Mouse (Mus musculus) brain, embryonic 18.5 days (tissue): ENCODE data around the gene Fabp3.

Experiments
- DNase-seq: peaks from one replicate; pipeline ENCODE4 v3.0.0-alpha.2; 2012; ENCODE audit warnings: low read depth, low spot score

The Fabp3 gene

GRCm38 (mm10) chr4:130294513-130294912 lies 13.9 kb upstream of the Fabp3 start:
- no peak for DNase-seq

DNA sequence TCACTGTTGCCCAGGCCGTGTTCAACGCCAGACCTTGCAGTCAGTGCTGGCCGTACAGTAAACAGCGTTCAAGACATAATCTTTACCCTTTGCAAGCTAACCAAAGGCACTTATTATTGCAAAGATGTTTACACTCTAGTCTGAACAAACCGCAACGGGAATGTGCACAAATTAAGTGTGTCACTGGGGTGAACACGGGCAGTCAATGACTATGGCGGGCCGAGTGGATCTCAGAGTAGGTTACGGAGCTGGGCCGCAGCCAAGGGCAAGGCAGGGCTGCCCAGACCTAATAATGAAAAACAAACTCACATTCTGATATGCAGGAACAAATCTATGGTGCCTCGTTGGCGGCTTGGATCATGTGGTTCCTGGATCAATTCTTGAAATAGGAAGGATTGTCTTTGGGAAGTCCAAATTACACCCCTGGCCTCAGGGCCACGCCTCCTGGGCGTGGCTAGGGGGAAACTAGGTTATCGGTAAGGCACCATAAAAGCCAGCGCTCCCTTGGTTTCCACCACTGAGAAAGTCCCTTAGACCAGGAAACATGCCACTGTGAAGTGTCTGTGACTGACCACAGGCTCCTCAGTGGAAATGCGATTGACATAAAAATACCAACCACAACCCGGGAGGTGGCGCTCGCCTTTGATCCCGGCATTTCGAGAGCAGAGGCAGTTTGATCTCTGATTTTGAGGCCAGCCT lies 13.2 kb upstream of the Fabp3 start:
- DNase-seq, result no peak

- no peak for DNase-seq
These were observed 12.0 kb upstream of the Fabp3 start for GRCm38 (mm10) chr4:130296243-130296965.

DNA sequence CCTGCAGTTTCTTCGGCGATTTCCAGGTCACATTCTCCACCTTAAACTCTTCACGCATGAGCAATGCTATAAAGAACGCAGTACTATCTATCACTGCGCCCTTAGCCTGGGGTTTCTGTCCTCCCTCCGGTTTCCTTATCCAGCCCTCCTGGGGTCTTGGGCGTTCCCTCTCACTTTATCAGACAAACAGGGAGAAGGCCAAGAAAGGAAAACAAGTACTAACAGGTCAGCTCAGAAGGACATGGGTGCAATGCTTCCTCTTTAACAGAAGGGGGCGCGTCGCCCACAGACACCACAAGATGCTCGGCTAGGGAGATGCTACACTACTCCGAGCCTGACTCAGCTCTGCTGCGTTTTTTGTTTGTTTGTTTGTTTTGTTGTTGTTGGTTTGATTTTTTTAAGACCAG lies 11.3 kb upstream of the Fabp3 start:
- DNase-seq, result no peak

GRCm38 (mm10) chr4:130298877-130299628 lies 9.3 kb upstream of the Fabp3 start:
- DNase-seq, result no peak

GRCm38 (mm10) chr4:130299629-130300018 lies 8.8 kb upstream of the Fabp3 start:
- no peak for DNase-seq

DNA sequence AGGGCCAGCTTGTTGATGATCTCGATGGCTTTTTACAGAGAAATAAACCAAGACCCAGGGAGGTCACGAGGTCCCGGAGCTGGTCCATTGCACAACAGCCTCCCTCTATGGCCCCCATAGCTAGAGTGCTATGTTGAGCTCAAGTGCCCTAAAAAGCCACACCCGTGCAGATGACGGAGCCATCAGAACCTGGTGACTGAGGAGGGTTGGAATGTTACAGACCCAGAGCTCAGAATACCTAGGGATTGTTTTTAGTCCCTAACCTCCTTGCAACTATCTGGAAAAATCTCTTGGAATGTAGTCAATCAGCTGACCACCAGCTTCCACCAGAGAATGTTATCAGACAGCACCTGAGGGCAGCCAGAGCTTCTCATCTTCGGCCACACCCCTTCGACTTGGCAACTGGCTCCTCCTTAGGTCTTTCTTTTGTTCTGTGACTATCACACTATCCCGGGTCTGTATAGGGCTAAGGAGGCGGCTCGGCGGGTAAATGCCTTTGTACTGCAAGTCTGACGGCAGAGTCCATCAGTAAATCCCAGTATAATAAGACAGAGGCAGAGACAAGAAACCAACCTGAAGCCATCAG lies 6.0 kb upstream of the Fabp3 start:
- no peak for DNase-seq

DNA sequence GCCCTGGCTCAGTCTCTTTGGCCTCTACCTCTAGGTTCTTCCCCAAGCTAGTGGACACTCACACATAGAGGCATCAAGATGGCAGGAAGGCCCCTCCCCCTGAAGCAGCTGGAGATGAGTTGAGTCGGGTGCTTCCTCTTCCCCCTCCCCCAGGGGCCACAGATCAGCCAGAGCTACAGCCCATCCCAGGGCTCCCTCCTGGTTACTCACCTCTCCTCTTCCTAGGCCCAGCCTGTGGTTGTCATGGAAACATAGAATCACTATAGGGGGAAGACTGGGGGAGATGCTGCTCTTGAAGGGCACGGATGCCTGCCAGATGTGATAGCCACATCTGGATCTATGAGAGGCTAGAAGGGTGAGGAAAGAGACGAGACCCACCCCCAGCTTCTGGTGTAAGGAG lies 3.6 kb upstream of the Fabp3 start:
- DNase-seq, result no peak

DNA sequence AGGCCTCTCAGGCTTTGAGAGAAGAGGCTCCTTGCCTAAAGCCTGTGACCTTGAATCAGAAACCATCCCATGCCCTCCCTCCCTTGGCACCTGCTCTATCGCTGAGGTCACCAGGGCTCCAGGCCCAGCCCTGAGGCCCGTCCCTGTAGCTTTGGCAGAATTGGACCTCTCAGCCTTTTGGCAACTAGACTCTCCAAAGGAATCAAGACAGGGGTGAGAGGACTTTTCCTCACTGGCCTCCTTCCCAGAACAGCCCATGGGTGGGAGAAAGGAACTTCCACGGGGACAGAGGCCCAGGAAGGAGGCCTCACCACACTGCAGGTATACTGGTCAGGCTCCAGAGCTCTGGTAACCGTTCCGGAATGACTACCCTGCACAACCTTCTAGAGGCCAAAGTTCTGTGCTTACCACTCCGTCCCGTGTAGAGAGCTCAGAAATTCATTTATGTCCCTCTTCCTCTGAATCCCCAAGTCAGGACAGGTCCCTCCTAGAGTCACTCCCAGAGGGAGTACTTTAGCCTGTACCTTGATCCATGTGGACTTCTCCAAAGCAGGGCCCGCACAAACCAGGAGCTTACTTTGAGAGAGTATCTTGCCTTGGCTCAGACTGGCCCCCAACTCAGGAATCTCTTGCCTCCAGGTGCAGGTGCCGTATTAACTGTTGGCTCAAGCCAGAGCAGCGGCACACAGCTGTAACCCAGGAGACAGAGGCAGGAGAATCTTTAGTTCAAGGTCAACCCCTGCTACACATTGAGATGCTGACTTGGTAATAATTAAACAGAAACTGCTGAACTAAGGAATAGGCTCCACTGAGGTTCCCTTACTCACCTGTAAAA lies 1.4 kb upstream of the Fabp3 start:
- DNase-seq, result no peak

DNA sequence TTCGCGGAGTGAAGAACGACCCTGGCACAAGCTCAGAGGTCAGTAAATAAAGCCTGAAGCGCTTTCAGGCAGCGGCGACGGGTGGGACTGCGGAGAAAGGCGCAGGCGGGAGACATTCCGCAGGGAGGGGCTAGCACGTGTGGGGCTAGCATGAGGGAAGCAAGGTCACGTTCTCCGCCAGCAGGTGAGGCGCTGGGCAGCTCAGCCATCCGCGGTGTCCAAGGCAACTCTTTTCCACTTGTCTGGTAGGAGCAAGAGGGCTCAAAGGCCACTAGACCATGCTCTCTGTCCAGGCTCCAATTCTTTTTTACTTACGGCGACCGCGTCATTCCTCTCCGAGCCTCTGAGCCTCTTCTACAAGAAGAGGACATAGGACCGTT lies 554 bp upstream of the Fabp3 start:
- no peak for DNase-seq

GRCm38 (mm10) chr4:130309254-130309653 lies 859 bp downstream of the Fabp3 start:
- DNase-seq, result no peak

DNA sequence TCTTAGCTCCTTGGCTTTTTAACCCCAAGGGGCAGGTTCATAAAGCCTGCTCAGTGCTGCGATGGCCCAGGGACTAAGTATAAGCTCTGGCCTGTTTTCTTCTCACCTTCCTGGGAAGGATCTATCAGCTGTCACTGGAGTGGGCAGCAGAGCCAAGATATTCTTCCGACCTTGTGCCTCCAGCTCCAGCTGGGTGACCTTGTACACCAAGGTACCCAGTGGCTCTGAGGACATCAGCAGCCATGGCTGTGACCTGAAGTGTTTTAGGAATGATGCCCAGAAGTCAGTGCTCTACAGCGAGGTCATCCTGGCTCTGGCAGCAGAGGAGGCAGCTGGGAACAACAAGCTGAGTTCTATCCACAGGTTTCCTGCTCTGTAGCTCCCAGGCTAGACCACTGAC lies 4.1 kb downstream of the Fabp3 start:
- DNase-seq, result no peak

DNA sequence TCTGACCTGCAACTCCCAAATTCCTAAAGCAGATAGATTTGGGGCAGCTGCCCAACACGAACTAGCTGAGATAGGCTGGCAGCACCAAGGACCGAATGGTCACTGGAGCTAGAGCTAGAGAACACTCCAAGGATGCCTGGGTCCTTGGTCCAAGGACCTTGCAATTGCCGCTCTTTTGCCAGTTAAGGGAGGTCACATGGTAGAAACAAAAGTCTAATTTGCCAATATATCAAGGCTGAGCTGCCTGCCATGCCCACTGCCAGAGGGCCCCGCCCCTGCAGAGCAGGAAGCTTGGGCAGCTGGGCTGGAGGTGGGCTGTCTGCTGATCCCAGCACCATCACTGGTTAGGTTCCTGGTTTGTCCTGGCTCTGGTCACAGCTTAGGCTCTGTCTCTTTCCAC lies 5.2 kb downstream of the Fabp3 start:
- no peak for DNase-seq

- no peak for DNase-seq
These were observed 7.6 kb downstream of the Fabp3 start for GRCm38 (mm10) chr4:130315771-130316527.

- DNase-seq, result no peak
These were observed 8.3 kb downstream of the Fabp3 start for GRCm38 (mm10) chr4:130316691-130317090.

DNA sequence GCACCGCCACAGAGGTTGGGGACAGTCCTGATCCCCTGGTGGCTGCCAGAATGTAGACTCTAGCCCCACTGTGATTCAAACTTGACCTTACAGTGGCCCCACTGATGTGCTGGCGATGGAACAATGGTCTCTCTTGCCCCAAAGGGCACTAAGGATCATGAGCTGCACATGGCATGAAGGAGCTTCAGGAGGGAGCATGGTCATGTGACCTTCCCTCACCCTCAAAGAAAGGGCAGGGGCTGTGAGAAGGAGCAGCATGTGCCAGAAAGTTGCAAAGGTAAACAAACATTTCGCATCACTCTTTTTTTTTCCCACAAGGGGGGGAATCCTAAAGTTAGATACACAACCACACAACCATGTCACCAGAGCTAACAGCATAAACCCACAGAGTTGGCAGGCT lies 9.7 kb downstream of the Fabp3 start:
- no peak for DNase-seq

GRCm38 (mm10) chr4:130319564-130319963 lies 11.2 kb downstream of the Fabp3 start:
- no peak for DNase-seq

- DNase-seq, result no peak
These were observed 13.2 kb downstream of the Fabp3 start for GRCm38 (mm10) chr4:130321640-130322039.

- DNase-seq, result no peak
These were observed 14.2 kb downstream of the Fabp3 start for GRCm38 (mm10) chr4:130322567-130322966.

DNA sequence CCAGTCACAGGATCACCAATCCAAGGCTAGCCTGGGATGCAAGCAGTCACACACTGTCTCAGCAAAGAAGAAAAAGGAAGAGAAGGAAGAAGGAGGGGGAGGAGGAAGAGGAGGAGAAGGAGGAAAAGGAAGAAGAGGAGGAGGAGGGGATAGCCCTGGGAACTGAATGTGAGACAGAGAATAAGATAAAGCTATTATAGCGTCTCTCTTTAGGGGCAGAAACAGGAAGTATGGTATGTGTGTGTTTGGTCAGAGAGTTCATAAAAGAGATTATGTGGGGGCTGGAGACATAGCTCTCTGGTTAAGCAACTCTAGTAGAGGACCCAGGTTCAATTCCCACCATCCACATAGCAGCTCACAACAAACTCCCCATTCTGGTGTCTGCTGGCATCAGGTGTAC lies 14.8 kb downstream of the Fabp3 start:
- no peak for DNase-seq

DNA sequence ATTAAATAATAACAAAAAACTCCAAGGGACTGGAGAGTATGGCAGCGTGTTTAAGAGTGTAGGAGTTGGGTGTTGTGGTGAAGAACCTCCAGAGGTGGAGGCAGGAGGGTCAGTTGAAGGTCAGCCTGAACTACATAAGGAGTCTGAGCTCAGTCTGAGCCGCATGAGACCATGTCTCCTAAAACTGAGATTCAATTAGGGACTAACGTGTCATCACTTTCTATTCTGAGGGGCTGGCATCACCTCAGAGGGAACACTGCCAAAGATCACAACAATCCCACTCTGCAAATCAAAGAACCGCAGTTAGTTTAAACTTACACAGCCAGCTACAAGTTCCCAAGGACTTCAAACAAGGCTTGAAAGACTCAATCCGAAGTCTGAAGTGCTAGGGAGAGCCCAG lies 15.2 kb downstream of the Fabp3 start:
- no peak for DNase-seq
